Mouse (Mus musculus) heart, embryonic 14.5 days (tissue): ENCODE measurements around the gene Ocrl. TPM values are rescaled to one million over a fixed set of nuclear protein-coding genes. Genes with fewer than 3 reads are reported as not detected.

Experiments
- polyA plus RNA-seq: library from polyadenylated mRNA; unstranded; fragments of >200 nt; fragmentation: Nextera tagmentation; extraction: Ambion mirVana; gene quantifications from 2 replicates; pipeline ENCODE4 v1.2.1, GENCODE M21; 2014

The Ocrl gene
- polyA plus RNA-seq, 1 experiment from 2014 or later = 16.1 TPM

Other genes starting within 250 kb of the Ocrl start
- 25.6 and 27.7 TPM in 2 replicates for gene Smarca1, start 19.4 kb upstream of the Ocrl start, polyA plus RNA-seq
- gene Apln, start 122.5 kb downstream of the Ocrl start, polyA plus RNA-seq = 4.7 and 5.5 TPM in 2 replicates
- 0.47 and 0.72 TPM in 2 replicates for gene Xpnpep2, start 196.3 kb downstream of the Ocrl start, polyA plus RNA-seq
- gene Sash3, start 234.0 kb downstream of the Ocrl start, polyA plus RNA-seq = 1.2 and 1.6 TPM in 2 replicates